Mouse (Mus musculus): ENCODE data around the gene Max. TPM values are rescaled to one million over a fixed set of nuclear protein-coding genes. Genes with fewer than 3 reads are reported as not detected.

The Max gene
- polyA plus RNA-seq, 1 experiment from 2014 or later = 13.1 TPM

Other genes starting within 250 kb of the Max start
- gene Churc1, start 196.7 kb downstream of the Max start, polyA plus RNA-seq (2015; fragmentation: Nextera tagmentation; extraction: Ambion mirVana) = 130 and 147 TPM in 2 replicates
- gene Fntb, start 196.6 kb downstream of the Max start, polyA plus RNA-seq (2015; fragmentation: Nextera tagmentation; extraction: Ambion mirVana) = 39.0 and 40.4 TPM in 2 replicates
- 11.0 and 11.5 TPM in 2 replicates for gene Gpx2, start 166.6 kb downstream of the Max start, polyA plus RNA-seq (2015; fragmentation: Nextera tagmentation; extraction: Ambion mirVana)
- gene Rab15, start 139.3 kb downstream of the Max start, polyA plus RNA-seq (2015; fragmentation: Nextera tagmentation; extraction: Ambion mirVana) = 34.8 and 35.8 TPM in 2 replicates